Comparison of ENCODE assay signal across 24 mouse cellular contexts in the genomic region with DNA sequence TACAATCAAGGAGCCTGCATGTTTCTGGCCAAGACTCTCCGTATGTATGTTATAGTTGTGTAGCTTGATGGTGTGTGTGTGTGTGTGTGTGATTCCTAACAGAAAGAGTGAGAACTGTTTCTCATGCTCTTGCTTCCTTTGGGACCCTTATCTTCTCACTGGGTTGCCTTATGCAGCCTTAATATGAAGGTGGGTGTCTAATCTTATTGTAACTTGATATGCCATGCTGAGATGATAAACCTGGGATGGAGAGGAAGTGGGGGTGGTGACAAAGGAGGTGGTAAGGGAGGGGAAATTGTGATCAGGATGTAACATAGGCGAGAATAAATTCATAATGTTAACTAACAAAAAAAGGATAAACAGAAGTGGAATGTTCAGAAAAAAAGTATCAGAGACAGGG.
DNase-seq lines count a peak whose midpoint lies in the region; ATAC-seq and TF ChIP-seq lines count a peak whose summit lies in the region.
"Had no signal": no experiment of that assay in that cellular context is flagged by ENCODE, and none has a peak within 500 bp of the region (broad histone marks: within the 10 kb centered on the region; RNA-seq: fewer than 3 reads in every experiment).

No protein-coding gene starts in this region.

- H3K9me3 ChIP-seq in limb, embryonic 13.5 days: no peaks in the 10 kb centered on the region
- H3K9me3 ChIP-seq in limb, embryonic 10.5 days (replicated peaks): no peaks in the 10 kb centered on the region
- no peaks in the 10 kb centered on the region for H3K9me3 ChIP-seq in midbrain, embryonic 11.5 days (ENCODE audit: control insufficient read depth, low read length)
- H3K9me3 ChIP-seq in midbrain, postnatal 0 days (ENCODE audit: low read length): no peaks in the 10 kb centered on the region
- no peaks in the 10 kb centered on the region for H3K9me3 ChIP-seq in MEL (replicated peaks; ENCODE audit: insufficient read depth, low read length)
- H3K9me3 ChIP-seq in stomach, postnatal 0 days (ENCODE audit: control insufficient read depth, low read length): no peaks in the 10 kb centered on the region
- H3K9me3 ChIP-seq: G1E had no signal

- no peak for TF ChIP-seq POLR2A in MEL (IDR thresholded peaks at IDR 0.05; ENCODE audit: control insufficient read depth in 1 of 2, insufficient read depth in 1 of 2, low read depth in 1 of 2, low read length in 2 of 2, poor library complexity in 1 of 2)

- DNase-seq in limb, embryonic 10.5 days (ENCODE audit: low spot score): no peak
- peak; percentile 77 for DNase-seq in midbrain, embryonic 11.5 days (ENCODE audit: low spot score, missing footprints)
- no peak for DNase-seq in midbrain, postnatal 0 days (ENCODE audit: low spot score)
- peak; percentile 19 for DNase-seq in 416B (ENCODE audit: low read depth)
- DNase-seq in MEL (ENCODE audit: low read depth, low spot score): peak; percentile 82
- DNase-seq in stomach, postnatal 0 days (ENCODE audit: low spot score): no peak
- DNase-seq: adrenal gland, adult 2 months; adrenal gland, adult 8-10 months; adrenal gland, postnatal 10 days; adrenal gland, postnatal 14 days; adrenal gland, postnatal 25 days; adrenal gland, postnatal 36 days; cerebellum, adult 11 months; cerebellum, adult 11-12 months; cerebellum, adult 18-20 months; cerebellum, adult 2 months; cerebellum, adult 8-10 months had no signal

- no peak overlapping the region for H3K4me2 ChIP-seq in limb, embryonic 13.5 days (replicated peaks)
- H3K4me2 ChIP-seq in midbrain, embryonic 11.5 days: no peak overlapping the region
- H3K4me2 ChIP-seq in midbrain, postnatal 0 days (ENCODE audit: low read depth, low read length, poor library complexity, severe bottlenecking): no peak overlapping the region
- no peak overlapping the region for H3K4me2 ChIP-seq in stomach, postnatal 0 days (replicated peaks; ENCODE audit: low read depth)

- no peaks in the 10 kb centered on the region for H3K36me3 ChIP-seq in limb, embryonic 13.5 days
- H3K36me3 ChIP-seq in limb, embryonic 10.5 days: no peaks in the 10 kb centered on the region
- H3K36me3 ChIP-seq in midbrain, embryonic 11.5 days (ENCODE audit: control insufficient read depth, insufficient read depth, low read length): no peaks in the 10 kb centered on the region
- H3K36me3 ChIP-seq in midbrain, postnatal 0 days (ENCODE audit: insufficient read depth, low read length): no peaks in the 10 kb centered on the region
- H3K36me3 ChIP-seq in MEL (ENCODE audit: control insufficient read depth in 1 of 2, insufficient read depth in 2 of 2, low read length in 2 of 2): peaks cover 0 to 15% of the 10 kb centered on the region in 2 experiments; a peak in 2 of 4 replicates
- H3K36me3 ChIP-seq in stomach, postnatal 0 days (ENCODE audit: control insufficient read depth, insufficient read depth, low read length): no peaks in the 10 kb centered on the region
- H3K36me3 ChIP-seq: G1E had no signal

- H3K9ac ChIP-seq in limb, embryonic 13.5 days: no peak overlapping the region
- H3K9ac ChIP-seq in midbrain, embryonic 11.5 days (ENCODE audit: low read length): no peak overlapping the region
- no peak overlapping the region for H3K9ac ChIP-seq in midbrain, postnatal 0 days (replicated peaks; ENCODE audit: low read length, poor library complexity, severe bottlenecking)
- H3K9ac ChIP-seq in MEL (ENCODE audit: control insufficient read depth, low read depth, low read length, poor library complexity, severe bottlenecking): peak overlapping the region; percentile 33; the same call in 1 of the 2 replicates
- no peak overlapping the region for H3K9ac ChIP-seq in stomach, postnatal 0 days (ENCODE audit: low read length)

- H3K4me3 ChIP-seq in limb, embryonic 13.5 days: no peak overlapping the region
- H3K4me3 ChIP-seq in limb, embryonic 10.5 days: no peak overlapping the region
- H3K4me3 ChIP-seq in midbrain, embryonic 11.5 days (ENCODE audit: low read depth, low read length): no peak overlapping the region
- no peak overlapping the region for H3K4me3 ChIP-seq in midbrain, postnatal 0 days (ENCODE audit: low read depth, low read length)
- H3K4me3 ChIP-seq in MEL (ENCODE audit: control insufficient read depth in 1 of 2, insufficient read depth in 1 of 2, low read depth in 2 of 2, low read length in 2 of 2): peak overlapping the region in 1 of 2 experiments; percentile 19; a peak in 1 of 4 replicates
- no peak overlapping the region for H3K4me3 ChIP-seq in stomach, postnatal 0 days (ENCODE audit: low read depth, low read length)

- no peak for TF ChIP-seq CTCF in midbrain, postnatal 0 days (IDR thresholded peaks at IDR 0.05)
- TF ChIP-seq CTCF in MEL (IDR thresholded peaks at IDR 0.05 in 2 of 3, conservative IDR thresholded peaks at IDR 0.05 in 1 of 3; ENCODE audit: control insufficient read depth in 1 of 3, insufficient read depth in 1 of 3, low read depth in 2 of 3, low read length in 3 of 3, poor library complexity in 1 of 3, severe bottlenecking in 1 of 3): no peak
- no peak for TF ChIP-seq CTCF in stomach, postnatal 0 days (IDR thresholded peaks at IDR 0.05; ENCODE audit: low read depth)

- WGBS in limb, embryonic 13.5 days: 85% methylated on average over 2 of the region's 2 CpGs
- WGBS in limb, embryonic 10.5 days: 84% methylated on average over 2 of the region's 2 CpGs
- WGBS in midbrain, embryonic 11.5 days: 78% methylated on average over 2 of the region's 2 CpGs
- 81% methylated on average over 2 of the region's 2 CpGs for WGBS in midbrain, postnatal 0 days
- 55% methylated on average over 2 of the region's 2 CpGs for WGBS in stomach, postnatal 0 days

- H3K79me2 ChIP-seq in MEL (ENCODE audit: control insufficient read depth, insufficient read depth, low read length, poor library complexity): no peaks in the 10 kb centered on the region

- H3K4me1 ChIP-seq in limb, embryonic 13.5 days: peaks cover 3% of the 10 kb centered on the region; the same call in 1 of the 2 replicates
- H3K4me1 ChIP-seq in limb, embryonic 10.5 days: no peaks in the 10 kb centered on the region; the same call in none of the 2 replicates
- H3K4me1 ChIP-seq in midbrain, embryonic 11.5 days (ENCODE audit: control insufficient read depth, insufficient read depth, low read length): no peaks in the 10 kb centered on the region
- no peaks in the 10 kb centered on the region for H3K4me1 ChIP-seq in midbrain, postnatal 0 days (ENCODE audit: insufficient read depth, low read length)
- H3K4me1 ChIP-seq in MEL (ENCODE audit: control insufficient read depth in 1 of 2, insufficient read depth in 2 of 2, low read length in 2 of 2): peaks cover 10 to 11% of the 10 kb centered on the region in 2 experiments
- H3K4me1 ChIP-seq in stomach, postnatal 0 days (replicated peaks; ENCODE audit: control insufficient read depth, insufficient read depth): no peaks in the 10 kb centered on the region

- TF ChIP-seq EP300 in MEL (IDR thresholded peaks at IDR 0.05; ENCODE audit: low read depth in 1 of 2, low read length in 2 of 2): peak; percentile 95 to 97
- TF ChIP-seq EP300 in stomach, postnatal 0 days (optimal IDR thresholded peaks at IDR 0.05): no peak

- no peaks in the 10 kb centered on the region for H3K27me3 ChIP-seq in limb, embryonic 13.5 days
- H3K27me3 ChIP-seq in limb, embryonic 10.5 days (ENCODE audit: low read depth, poor library complexity, severe bottlenecking): no peaks in the 10 kb centered on the region
- no peaks in the 10 kb centered on the region for H3K27me3 ChIP-seq in midbrain, embryonic 11.5 days (ENCODE audit: control insufficient read depth, insufficient read depth, low read length)
- H3K27me3 ChIP-seq in midbrain, postnatal 0 days (ENCODE audit: insufficient read depth, low read length): no peaks in the 10 kb centered on the region
- no peaks in the 10 kb centered on the region for H3K27me3 ChIP-seq in MEL (ENCODE audit: control insufficient read depth in 1 of 2, insufficient read depth in 2 of 2, low read length in 2 of 2)
- H3K27me3 ChIP-seq in stomach, postnatal 0 days (ENCODE audit: control insufficient read depth, insufficient read depth, low read length): no peaks in the 10 kb centered on the region
- H3K27me3 ChIP-seq: CH12.LX, Patski had no signal

- no peak for ATAC-seq in limb, embryonic 13.5 days (ENCODE audit: low FRiP score, low read depth)
- no peak for ATAC-seq in midbrain, embryonic 11.5 days (ENCODE audit: low FRiP score)
- no peak for ATAC-seq in midbrain, postnatal 0 days (ENCODE audit: low FRiP score)
- no peak for ATAC-seq in stomach, postnatal 0 days (ENCODE audit: low FRiP score, low TSS enrichment)
- ATAC-seq in cerebellum, adult (ENCODE audit: insufficient number of reproducible peaks, low FRiP score, low TSS enrichment): no peak
- ATAC-seq: activated CD4-positive, CD25-positive, alpha-beta regulatory T cell, adult 4 months; CD4-positive, CD25-positive, alpha-beta regulatory T cell, adult 4 months; Patski had no signal

- H3K27ac ChIP-seq in limb, embryonic 13.5 days: 0 out of 2 replicates have a peak overlapping the region, but pooled peaks have one; percentile 28
- H3K27ac ChIP-seq in limb, embryonic 10.5 days: no peak overlapping the region
- no peak overlapping the region for H3K27ac ChIP-seq in midbrain, embryonic 11.5 days (ENCODE audit: low read depth, low read length)
- no peak overlapping the region for H3K27ac ChIP-seq in midbrain, postnatal 0 days (ENCODE audit: low read depth, low read length)
- peak overlapping the region; percentile 93 for H3K27ac ChIP-seq in MEL (ENCODE audit: control insufficient read depth, low read depth, low read length)
- H3K27ac ChIP-seq in stomach, postnatal 0 days (replicated peaks): no peak overlapping the region

- no peak for TF ChIP-seq RAD21 in MEL (IDR thresholded peaks at IDR 0.05; ENCODE audit: low read depth, low read length)

TF ChIP-seq in MEL, 35 proteins besides CTCF, POLR2A, EP300 and RAD21 (continues in another document):
- TF ChIP-seq NELFE (IDR thresholded peaks at IDR 0.05; ENCODE audit: low read depth, low read length): no peak; the same call in 1 of the 2 replicates
- peak; percentile 97 for TF ChIP-seq GATA1 (IDR thresholded peaks at IDR 0.05; ENCODE audit: low read depth, low read length)
- peak; percentile 89 for TF ChIP-seq RCOR1 (IDR thresholded peaks at IDR 0.05; ENCODE audit: low read depth, low read length)
- TF ChIP-seq NRF1 (IDR thresholded peaks at IDR 0.05; ENCODE audit: insufficient read depth, low read depth, low read length, poor library complexity, severe bottlenecking): no peak
- TF ChIP-seq MYC (IDR thresholded peaks at IDR 0.05; ENCODE audit: low read depth, low read length): peak; percentile 69; the same call in 1 of the 2 replicates
- TF ChIP-seq BHLHE40 (IDR thresholded peaks at IDR 0.05; ENCODE audit: borderline replicate concordance, low read depth, low read length): peak; percentile 40; the same call in 1 of the 2 replicates
- TF ChIP-seq MXI1 (IDR thresholded peaks at IDR 0.05; ENCODE audit: low read depth, low read length): peak; percentile 21; the same call in 1 of the 2 replicates
- TF ChIP-seq ELF1 (IDR thresholded peaks at IDR 0.05; ENCODE audit: low read depth, low read length): peak; percentile 39; the same call in 1 of the 2 replicates
- TF ChIP-seq MYB (IDR thresholded peaks at IDR 0.05; ENCODE audit: low read depth, low read length): 0 out of 2 replicates have a peak, but pooled peaks have one; percentile 37
- TF ChIP-seq TCF12 (IDR thresholded peaks at IDR 0.05; ENCODE audit: low read depth, low read length): peak; percentile 84

Comparison
In these comparisons a context has a peak if more than half of its experiments do, and no peak if none do; other contexts are left out.
1. H3K27ac ChIP-seq: peak in limb, embryonic 13.5 days (single experiment) and MEL (single experiment); none in limb, embryonic 10.5 days (single experiment), midbrain, embryonic 11.5 days (single experiment), midbrain, postnatal 0 days (single experiment) and stomach, postnatal 0 days (single experiment).
2. DNase-seq: peak in midbrain, embryonic 11.5 days (single experiment), 416B (single experiment) and MEL (single experiment); none in limb, embryonic 10.5 days (single experiment), midbrain, postnatal 0 days (single experiment) and stomach, postnatal 0 days (single experiment).